ENCODE assay signal across 25 mouse cellular contexts in genomic region chr2:131379541-131379940, GRCm38 (mm10). TPM values are rescaled to one million over a fixed set of nuclear protein-coding genes. Genes with fewer than 3 reads are reported as not detected.
"Had no signal": no experiment of that assay in that cellular context is flagged by ENCODE, and none has a peak within 500 bp of the region (broad histone marks: within the 10 kb centered on the region; RNA-seq: fewer than 3 reads in every experiment).

No protein-coding gene starts in this region.

- H3K4me3 ChIP-seq: embryonic facial prominence, embryonic 10.5 days; embryonic facial prominence, embryonic 12.5 days; embryonic facial prominence, embryonic 13.5 days; embryonic facial prominence, embryonic 15.5 days; erythroblast, embryonic 14.5 days; forebrain, embryonic 10.5 days; forebrain, embryonic 12.5 days; forebrain, embryonic 13.5 days; forebrain, embryonic 15.5 days; gastrocnemius, adult 2 months; heart, adult 2 months had no signal

- H3K4me1 ChIP-seq: embryonic facial prominence, embryonic 10.5 days; embryonic facial prominence, embryonic 12.5 days; embryonic facial prominence, embryonic 13.5 days; embryonic facial prominence, embryonic 15.5 days; forebrain, embryonic 10.5 days; forebrain, embryonic 12.5 days; forebrain, embryonic 13.5 days had no signal

- DNase-seq: cerebellum, adult 8-10 months; cerebellum, adult 9-10 months; cerebellum, adult 9-11 months; cerebellum, postnatal 10 days; cerebellum, postnatal 14 days; cerebellum, postnatal 25 days; cerebellum, postnatal 36 days; embryo, embryonic 11 days; forebrain, postnatal 0 days; gastrocnemius, adult 2 months; gastrocnemius, postnatal 10 days; gastrocnemius, postnatal 14 days; gastrocnemius, postnatal 25 days; gastrocnemius, postnatal 36 days; heart, adult 18-20 months; heart, adult 2 months had no signal

- H3K27ac ChIP-seq: embryonic facial prominence, embryonic 10.5 days; embryonic facial prominence, embryonic 12.5 days; embryonic facial prominence, embryonic 13.5 days; embryonic facial prominence, embryonic 15.5 days; forebrain, embryonic 10.5 days; forebrain, embryonic 12.5 days; forebrain, embryonic 13.5 days; forebrain, embryonic 15.5 days; gastrocnemius, adult 2 months; heart, adult 2 months had no signal

RNA-seq across cellular contexts. Expression of gene Rnf24, which starts 26.8 kb away (rescaled TPM):
- polyA plus RNA-seq: erythroblast, embryonic 14.5 days had no signal
